ENCODE assay signal across 36 mouse cellular contexts in genomic region chr9:99253861-99254260, GRCm38 (mm10). TPM values are rescaled to one million over a fixed set of nuclear protein-coding genes. Genes with fewer than 3 reads are reported as not detected.
DNase-seq lines count a peak whose midpoint lies in the region; ATAC-seq and TF ChIP-seq lines count a peak whose summit lies in the region.
"Had no signal": no experiment of that assay in that cellular context is flagged by ENCODE, and none has a peak within 500 bp of the region (broad histone marks: within the 10 kb centered on the region; RNA-seq: fewer than 3 reads in every experiment).

No protein-coding gene starts in this region.

- H3K27me3 ChIP-seq in liver, embryonic 12.5 days (replicated peaks), result no peaks in the 10 kb centered on the region
- H3K27me3 ChIP-seq in liver, postnatal 0 days (ENCODE audit: insufficient read depth, low read length), result no peaks in the 10 kb centered on the region
- H3K27me3 ChIP-seq in G1E (ENCODE audit: insufficient read depth, low read length), result no peaks in the 10 kb centered on the region
- H3K27me3 ChIP-seq: embryonic facial prominence, embryonic 12.5 days; heart, embryonic 15.5 days; hindbrain, embryonic 13.5 days; midbrain, embryonic 15.5 days; neural tube, embryonic 15.5 days had no signal

- no peak overlapping the region for H3K4me2 ChIP-seq in liver, embryonic 12.5 days
- no peak overlapping the region for H3K4me2 ChIP-seq in liver, postnatal 0 days (ENCODE audit: low read depth, low read length)
- H3K4me2 ChIP-seq: embryonic facial prominence, embryonic 12.5 days; heart, embryonic 15.5 days; hindbrain, embryonic 13.5 days; lung, embryonic 14.5 days; midbrain, embryonic 15.5 days; neural tube, embryonic 15.5 days had no signal

- no peak for TF ChIP-seq EP300 in liver, postnatal 0 days (IDR thresholded peaks at IDR 0.05; ENCODE audit: low read depth)

- TF ChIP-seq CTCF in liver, postnatal 0 days (IDR thresholded peaks at IDR 0.05; ENCODE audit: low read depth), result no peak
- no peak for TF ChIP-seq CTCF in G1E (IDR thresholded peaks at IDR 0.05; ENCODE audit: low read depth, low read length)

- H3K4me1 ChIP-seq in liver, embryonic 12.5 days, result peaks cover 57% of the 10 kb centered on the region
- peaks cover 5% of the 10 kb centered on the region; the same call in 1 of the 2 replicates for H3K4me1 ChIP-seq in liver, postnatal 0 days (ENCODE audit: insufficient read depth)
- peaks cover 64% of the 10 kb centered on the region for H3K4me1 ChIP-seq in G1E (ENCODE audit: insufficient read depth, low read depth, low read length)
- H3K4me1 ChIP-seq: embryonic facial prominence, embryonic 12.5 days; heart, embryonic 15.5 days; hindbrain, embryonic 13.5 days; midbrain, embryonic 10.5 days; midbrain, embryonic 15.5 days; neural tube, embryonic 15.5 days had no signal

- peaks cover 85% of the 10 kb centered on the region for H3K36me3 ChIP-seq in liver, embryonic 12.5 days
- H3K36me3 ChIP-seq in liver, postnatal 0 days (replicated peaks; ENCODE audit: insufficient read depth, low read length), result peaks cover 22% of the 10 kb centered on the region
- peaks cover 83% of the 10 kb centered on the region for H3K36me3 ChIP-seq in G1E (replicated peaks)

- WGBS in liver, embryonic 12.5 days (ENCODE audit: insufficient replicate concordance), result 66% methylated on average over 10 of the region's 10 CpGs
- 83% methylated on average over 10 of the region's 10 CpGs for WGBS in liver, postnatal 0 days (ENCODE audit: insufficient replicate concordance)

- no peak for ATAC-seq in liver, embryonic 12.5 days
- no peak for ATAC-seq in liver, postnatal 0 days
- peak; percentile 77 for ATAC-seq in G1E (ENCODE audit: extremely low read depth, insufficient number of reproducible peaks, low FRiP score, poor library complexity, severe bottlenecking)
- ATAC-seq: forebrain, embryonic 14.5 days; intestine, embryonic 16.5 days; midbrain, embryonic 15.5 days had no signal

- H3K9me3 ChIP-seq in liver, embryonic 12.5 days (replicated peaks), result no peaks in the 10 kb centered on the region
- H3K9me3 ChIP-seq in liver, postnatal 0 days (ENCODE audit: low read length), result no peaks in the 10 kb centered on the region
- H3K9me3 ChIP-seq in G1E (replicated peaks), result no peaks in the 10 kb centered on the region
- H3K9me3 ChIP-seq: embryonic facial prominence, embryonic 12.5 days; heart, embryonic 15.5 days; hindbrain, embryonic 13.5 days; midbrain, embryonic 10.5 days; midbrain, embryonic 15.5 days; neural tube, embryonic 15.5 days had no signal

- H3K27ac ChIP-seq in liver, embryonic 12.5 days, result peak overlapping the region; percentile 57
- H3K27ac ChIP-seq in liver, postnatal 0 days (ENCODE audit: low read depth), result no peak overlapping the region
- H3K27ac ChIP-seq: embryonic facial prominence, embryonic 12.5 days; heart, embryonic 15.5 days; hindbrain, embryonic 13.5 days; kidney, postnatal 0 days; midbrain, embryonic 10.5 days; midbrain, embryonic 15.5 days; neural tube, embryonic 15.5 days had no signal

- no peak for DNase-seq in liver, postnatal 0 days
- peak; percentile 36 for DNase-seq in lung, postnatal 25 days (ENCODE audit: low spot score)
- DNase-seq in lung, postnatal 10 days, result no peak
- peak; percentile 37 for DNase-seq in G1E (ENCODE audit: low spot score)
- DNase-seq in cerebellum, postnatal 36 days, result no peak
- DNase-seq: adrenal gland, postnatal 10 days; B cell, adult 2 months; cerebellum, adult 11 months; cerebellum, adult 9-10 months; embryo, embryonic 11 days; gastrocnemius, postnatal 14 days; heart, postnatal 36 days; kidney, adult 8-10 months; kidney, postnatal 4 days; layer of hippocampus, postnatal 36 days; left cerebral cortex, postnatal 4 days; lung, embryonic 14.5 days; retina, postnatal 1 day; right cerebral cortex, postnatal 14 days; thymus, postnatal 4 days had no signal

- no peak overlapping the region for H3K4me3 ChIP-seq in liver, embryonic 12.5 days
- H3K4me3 ChIP-seq in liver, postnatal 0 days (ENCODE audit: low read depth, low read length), result no peak overlapping the region
- no peak overlapping the region; the same call in 1 of the 2 replicates for H3K4me3 ChIP-seq in G1E (ENCODE audit: low read depth, low read length)
- H3K4me3 ChIP-seq: embryonic facial prominence, embryonic 12.5 days; heart, embryonic 15.5 days; hindbrain, embryonic 13.5 days; midbrain, embryonic 10.5 days; midbrain, embryonic 15.5 days; neural tube, embryonic 15.5 days had no signal

- H3K9ac ChIP-seq in liver, embryonic 12.5 days, result no peak overlapping the region
- no peak overlapping the region for H3K9ac ChIP-seq in liver, postnatal 0 days (replicated peaks)
- H3K9ac ChIP-seq: embryonic facial prominence, embryonic 12.5 days; heart, embryonic 15.5 days; hindbrain, embryonic 13.5 days; lung, embryonic 14.5 days; midbrain, embryonic 15.5 days; neural tube, embryonic 15.5 days had no signal

RNA-seq across cellular contexts. Expression of gene Cep70, which starts 10.7 kb away (rescaled TPM):
- 41.6 and 41.7 TPM in 2 replicates for polyA plus RNA-seq in liver, embryonic 12.5 days (2016; fragmentation: Nextera tagmentation; extraction: Ambion mirVana)
- polyA plus RNA-seq in liver, postnatal 0 days (2015; fragmentation: Nextera tagmentation; extraction: Ambion mirVana), result 11.4 and 14.8 TPM in 2 replicates
- 126 and 147 TPM in 2 replicates for total RNA-seq in G1E (2014; fragmentation: Nextera tagmentation)
- 36.4 and 45.5 TPM in 2 replicates for total RNA-seq in G1E (2017)
- 2.3 and 4.2 TPM in 2 replicates for polyA plus RNA-seq in G1E (2012)

RNA-seq across cellular contexts. Expression of gene Faiml, which starts 16.8 kb away (rescaled TPM):
- not detected in 2 replicates for polyA plus RNA-seq in liver, embryonic 12.5 days (2016; fragmentation: Nextera tagmentation; extraction: Ambion mirVana)
- polyA plus RNA-seq in liver, postnatal 0 days (2015; fragmentation: Nextera tagmentation; extraction: Ambion mirVana), result not detected in 2 replicates
- not detected in 2 replicates for total RNA-seq in G1E (2014; fragmentation: Nextera tagmentation)
- 0.35 TPM in 1 of 2 replicates, not detected in the other for total RNA-seq in G1E (2017)
- not detected in 2 replicates for polyA plus RNA-seq in G1E (2012)
- total RNA-seq: adrenal gland, postnatal 10 days; gastrocnemius, postnatal 14 days; granulocyte monocyte progenitor cell, adult 5-6 weeks; heart, postnatal 36 days; layer of hippocampus, postnatal 36 days; left cerebral cortex, postnatal 4 days; megakaryocyte progenitor cell, adult 5-6 weeks had no signal
- polyA plus RNA-seq: embryonic facial prominence, embryonic 12.5 days; forebrain, embryonic 14.5 days; heart, embryonic 15.5 days; hindbrain, embryonic 13.5 days; intestine, embryonic 16.5 days; kidney, postnatal 0 days; limb, embryonic 14.5 days; lung, embryonic 14.5 days; midbrain, embryonic 10.5 days; midbrain, embryonic 15.5 days; neural tube, embryonic 15.5 days; small intestine, adult 2 months; stomach, embryonic 14.5 days; thymus, postnatal 0 days had no signal

Comparison
In these comparisons a context has a peak if more than half of its experiments do, and no peak if none do; other contexts are left out.
1. DNase-seq: peak in lung, postnatal 25 days (single experiment) and G1E (single experiment); none in liver, postnatal 0 days (single experiment), lung, postnatal 10 days (single experiment) and cerebellum, postnatal 36 days (0 of 2).